9 mouse cellular contexts compared by ENCODE assay signal in the genomic region with DNA sequence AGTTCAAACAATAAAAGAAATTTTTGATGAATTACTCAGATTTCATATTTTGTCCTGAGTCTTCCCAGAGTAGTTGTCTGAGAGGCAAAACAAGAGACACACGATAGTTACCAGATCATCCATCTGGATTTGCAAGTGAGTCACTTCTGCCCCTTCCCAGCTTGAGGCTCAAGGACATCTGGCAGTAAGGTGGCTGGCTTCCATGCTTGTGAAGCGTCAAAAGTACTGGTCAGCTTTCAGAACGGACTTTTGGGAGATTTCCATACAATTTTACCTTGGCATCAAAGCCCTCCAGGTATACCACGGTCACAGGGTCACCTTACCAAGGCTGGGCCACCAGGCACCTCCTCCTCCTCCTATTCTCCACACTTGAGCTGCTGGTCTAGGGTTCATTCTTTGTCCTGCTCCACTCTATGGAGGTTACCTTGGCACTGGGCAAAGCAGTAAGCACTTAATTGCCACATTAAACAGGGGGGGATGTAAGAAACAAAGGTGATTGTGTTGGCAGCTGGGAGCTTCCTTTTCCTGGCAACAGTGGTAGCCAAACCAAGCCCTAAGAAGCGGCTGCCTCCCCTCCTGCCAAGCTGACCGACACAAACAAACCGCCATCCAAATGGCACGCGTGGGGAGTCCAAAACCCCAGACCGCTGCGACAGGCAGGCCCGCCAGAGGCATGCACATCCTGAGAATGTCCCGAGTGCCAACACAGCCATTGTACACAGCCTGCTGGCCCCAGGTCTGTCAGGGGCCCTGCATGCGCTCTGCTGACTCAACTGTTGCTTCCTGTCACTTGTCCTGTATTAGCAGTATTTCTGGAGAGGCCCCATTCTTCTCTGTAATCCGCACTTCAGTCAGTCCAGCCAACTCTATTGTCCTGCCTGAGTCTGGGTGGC. TPM values are rescaled to one million over a fixed set of nuclear protein-coding genes. Genes with fewer than 3 reads are reported as not detected.
DNase-seq lines count a peak whose midpoint lies in the region; ATAC-seq lines count a peak whose summit lies in the region.
"Had no signal": no experiment of that assay in that cellular context is flagged by ENCODE, and none has a peak within 500 bp of the region (broad histone marks: within the 10 kb centered on the region; RNA-seq: fewer than 3 reads in every experiment).

No protein-coding gene starts in this region.

- DNase-seq in embryo, embryonic 10.5 days (ENCODE audit: low spot score), result peak; percentile 61
- no peak for DNase-seq in embryo, embryonic 11 days
- DNase-seq in adrenal gland, postnatal 36 days, result peak; percentile 36 to 51
- DNase-seq in lung, adult 18-20 months, result peak; percentile 60 to 74
- DNase-seq in layer of hippocampus, postnatal 25 days (ENCODE audit: extremely low spot score in 1 of 2, low spot score in 1 of 2), result no peak
- no peak for DNase-seq in urinary bladder, postnatal 14 days (ENCODE audit: low spot score)

- H3K4me1 ChIP-seq in heart, embryonic 13.5 days, result peaks cover 77% of the 10 kb centered on the region
- peaks cover 39% of the 10 kb centered on the region for H3K4me1 ChIP-seq in stomach, embryonic 14.5 days (ENCODE audit: control insufficient read depth, insufficient read depth, low read length)

- 50% methylated on average over 15 of the region's 15 CpGs for WGBS in heart, embryonic 13.5 days
- 68% methylated on average over 15 of the region's 15 CpGs for WGBS in stomach, embryonic 14.5 days

- H3K4me3 ChIP-seq in heart, embryonic 13.5 days, result 0 out of 2 replicates have a peak overlapping the region, but pooled peaks have one; percentile 2
- H3K4me3 ChIP-seq in stomach, embryonic 14.5 days (ENCODE audit: low read depth, low read length), result no peak overlapping the region

- H3K27me3 ChIP-seq in heart, embryonic 13.5 days (replicated peaks), result no peaks in the 10 kb centered on the region
- H3K27me3 ChIP-seq in stomach, embryonic 14.5 days (ENCODE audit: control insufficient read depth, insufficient read depth, low read length), result no peaks in the 10 kb centered on the region

- H3K27ac ChIP-seq in heart, embryonic 13.5 days (replicated peaks), result peak overlapping the region; percentile 54
- peak overlapping the region; percentile 39; the same call in 1 of the 2 replicates for H3K27ac ChIP-seq in stomach, embryonic 14.5 days (ENCODE audit: low read length)
- H3K27ac ChIP-seq: liver, embryonic 14.5 days had no signal

- H3K9me3 ChIP-seq in heart, embryonic 13.5 days, result no peaks in the 10 kb centered on the region
- no peaks in the 10 kb centered on the region for H3K9me3 ChIP-seq in stomach, embryonic 14.5 days (ENCODE audit: control insufficient read depth, low read depth, low read length)

- ATAC-seq in heart, embryonic 13.5 days (ENCODE audit: extremely low read depth, insufficient number of reproducible peaks, low FRiP score, low TSS enrichment), result no peak
- no peak for ATAC-seq in stomach, embryonic 14.5 days (ENCODE audit: insufficient number of reproducible peaks, insufficient read depth, low FRiP score, low read depth)

- H3K9ac ChIP-seq in heart, embryonic 13.5 days, result peak overlapping the region; percentile 61; the same call in 1 of the 2 replicates
- H3K9ac ChIP-seq in stomach, embryonic 14.5 days (replicated peaks; ENCODE audit: low read depth, low read length), result no peak overlapping the region
- H3K9ac ChIP-seq: liver, embryonic 14.5 days had no signal

- peak overlapping the region; percentile 94 for H3K4me2 ChIP-seq in heart, embryonic 13.5 days
- no peak overlapping the region for H3K4me2 ChIP-seq in stomach, embryonic 14.5 days (replicated peaks; ENCODE audit: low read depth, low read length)

- peaks cover 18% of the 10 kb centered on the region for H3K36me3 ChIP-seq in heart, embryonic 13.5 days
- H3K36me3 ChIP-seq in stomach, embryonic 14.5 days (ENCODE audit: control insufficient read depth, insufficient read depth, low read length), result peaks cover 13% of the 10 kb centered on the region

RNA-seq across cellular contexts. Expression of a gene that starts 6.9 kb away (rescaled TPM):
- total RNA-seq in adrenal gland, postnatal 36 days (2021), result 10 to 100 TPM; 13.5 to 13.6 TPM
- polyA plus RNA-seq in heart, embryonic 13.5 days (2015; fragmentation: Nextera tagmentation; extraction: Ambion mirVana), result 12.0 and 12.6 TPM in 2 replicates
- polyA plus RNA-seq in stomach, embryonic 14.5 days (2014; fragmentation: Nextera tagmentation; extraction: Ambion mirVana), result 20.2 and 23.6 TPM in 2 replicates
- total RNA-seq in layer of hippocampus, postnatal 25 days (2021), result 10 to 100 TPM in 1 of 2 experiments, 1 to 10 TPM in 1; 8.3 to 11.3 TPM

Comparison
In these comparisons a context has a peak if more than half of its experiments do, and no peak if none do; other contexts are left out.
1. DNase-seq: peak in embryo, embryonic 10.5 days (single experiment), adrenal gland, postnatal 36 days (2 of 2) and lung, adult 18-20 months (2 of 2); none in embryo, embryonic 11 days (single experiment), layer of hippocampus, postnatal 25 days (0 of 2) and urinary bladder, postnatal 14 days (single experiment).